Mouse (Mus musculus): ENCODE measurements at regions not wholly inside any gene's neighbourhood (a gene's known extent, or its start where the extent isn't known, plus 50 kb on each side); places are given as distances from the start of the nearest gene placed in this dataset.

GRCm38 (mm10) chr12:73410924-73411323 is 124.3 kb downstream of the Slc38a6 start:
- H3K9ac ChIP-seq (replicated peaks) = no peak overlapping the region
- WGBS = 84% methylated on average over 7 of the region's 7 CpGs
- no peaks in the 10 kb centered on the region for H3K9me3 ChIP-seq
- H3K4me2 ChIP-seq (replicated peaks) = no peak overlapping the region
- no peak for ATAC-seq (ENCODE audit: low FRiP score, low read depth)
- H3K36me3 ChIP-seq = no peaks in the 10 kb centered on the region
- no peak overlapping the region for H3K27ac ChIP-seq (replicated peaks)
- no peak overlapping the region for H3K4me3 ChIP-seq
- H3K4me1 ChIP-seq = 0 out of 2 replicates have a peak, but pooled peaks cover 6% of the 10 kb centered on the region
- no peaks in the 10 kb centered on the region for H3K27me3 ChIP-seq

GRCm38 (mm10) chr12:73409481-73410085 is 123.0 kb downstream of the Slc38a6 start:
- Histone ChIP-seq H3K27ac (replicated peaks) (no peak overlapping the region), H3K4me3 (no peak overlapping the region), H3K4me2 (replicated peaks) (no peak overlapping the region), H3K4me1 (peaks cover 13% of the 10 kb centered on the region; the same call in 1 of the 2 replicates), H3K36me3 (no peaks in the 10 kb centered on the region), H3K9me3 (no peaks in the 10 kb centered on the region), H3K9ac (replicated peaks) (no peak overlapping the region), H3K27me3 (no peaks in the 10 kb centered on the region)
- no peak for ATAC-seq (ENCODE audit: low FRiP score, low read depth)
- 95% methylated on average over 4 of the region's 4 CpGs for WGBS

- Histone ChIP-seq H3K27ac (replicated peaks) (no peak overlapping the region), H3K9ac (replicated peaks) (no peak overlapping the region), H3K4me1 (peaks cover 11% of the 10 kb centered on the region; the same call in 1 of the 2 replicates), H3K4me2 (replicated peaks) (no peak overlapping the region), H3K9me3 (no peaks in the 10 kb centered on the region), H3K36me3 (no peaks in the 10 kb centered on the region), H3K4me3 (no peak overlapping the region), H3K27me3 (no peaks in the 10 kb centered on the region)
- 85% methylated on average over 7 of the region's 7 CpGs for WGBS
- ATAC-seq (ENCODE audit: low FRiP score, low read depth) = no peak
These were observed 122.0 kb downstream of the Slc38a6 start for GRCm38 (mm10) chr12:73408614-73409013.

- Histone ChIP-seq H3K9me3 (no peaks in the 10 kb centered on the region), H3K4me2 (replicated peaks) (no peak overlapping the region), H3K27me3 (no peaks in the 10 kb centered on the region), H3K4me3 (no peak overlapping the region), H3K36me3 (no peaks in the 10 kb centered on the region), H3K27ac (replicated peaks) (no peak overlapping the region), H3K9ac (replicated peaks) (no peak overlapping the region), H3K4me1 (peaks cover 8% of the 10 kb centered on the region; the same call in 1 of the 2 replicates)
- WGBS = 88% methylated on average over 11 of the region's 11 CpGs
- no peak for ATAC-seq (ENCODE audit: low FRiP score, low read depth)
These were observed 121.6 kb downstream of the Slc38a6 start for GRCm38 (mm10) chr12:73408165-73408564.

GRCm38 (mm10) chr12:73406556-73407087 is 120.0 kb downstream of the Slc38a6 start:
- no peak overlapping the region for H3K27ac ChIP-seq (replicated peaks)

GRCm38 (mm10) chr12:73405583-73405982 is 119.0 kb downstream of the Slc38a6 start:
- ATAC-seq (ENCODE audit: low FRiP score, low read depth) = no peak
- peaks cover 6% of the 10 kb centered on the region; the same call in 1 of the 2 replicates for H3K4me1 ChIP-seq
- 68% methylated on average over 9 of the region's 9 CpGs for WGBS
- H3K27me3 ChIP-seq = no peaks in the 10 kb centered on the region
- no peaks in the 10 kb centered on the region for H3K9me3 ChIP-seq
- H3K4me3 ChIP-seq = no peak overlapping the region
- no peaks in the 10 kb centered on the region for H3K36me3 ChIP-seq
- H3K4me2 ChIP-seq (replicated peaks) = no peak overlapping the region
- H3K27ac ChIP-seq (replicated peaks) = no peak overlapping the region
- H3K9ac ChIP-seq (replicated peaks) = no peak overlapping the region

More at GRCm38 (mm10) chr12:73406556-73407087, 120.0 kb downstream of the Slc38a6 start:
- no peak for ATAC-seq (ENCODE audit: low FRiP score, low read depth)
- peaks cover 6% of the 10 kb centered on the region; the same call in 1 of the 2 replicates for H3K4me1 ChIP-seq
- 88% methylated on average over 8 of the region's 8 CpGs for WGBS
- no peaks in the 10 kb centered on the region for H3K9me3 ChIP-seq
- H3K4me2 ChIP-seq (replicated peaks) = no peak overlapping the region
- no peaks in the 10 kb centered on the region for H3K36me3 ChIP-seq
- H3K4me3 ChIP-seq = no peak overlapping the region
- H3K27me3 ChIP-seq = no peaks in the 10 kb centered on the region
- no peak overlapping the region for H3K9ac ChIP-seq (replicated peaks)

- Histone ChIP-seq H3K4me3 (no peak overlapping the region), H3K4me1 (peaks cover 6% of the 10 kb centered on the region; the same call in 1 of the 2 replicates), H3K27me3 (no peaks in the 10 kb centered on the region), H3K27ac (replicated peaks) (no peak overlapping the region), H3K9ac (replicated peaks) (no peak overlapping the region), H3K4me2 (replicated peaks) (no peak overlapping the region), H3K36me3 (no peaks in the 10 kb centered on the region), H3K9me3 (no peaks in the 10 kb centered on the region)
- no peak for ATAC-seq (ENCODE audit: low FRiP score, low read depth)
- WGBS = 82% methylated on average over 8 of the region's 8 CpGs
These were observed 118.5 kb downstream of the Slc38a6 start for GRCm38 (mm10) chr12:73405106-73405505.

- WGBS = 79% methylated on average over 13 of the region's 13 CpGs
- no peak for ATAC-seq (ENCODE audit: low FRiP score, low read depth)
These were observed 117.4 kb downstream of the Slc38a6 start for GRCm38 (mm10) chr12:73403906-73404474.

More at GRCm38 (mm10) chr12:73403906-73404474, 117.4 kb downstream of the Slc38a6 start:
- Histone ChIP-seq H3K9me3 (no peaks in the 10 kb centered on the region), H3K27ac (replicated peaks) (no peak overlapping the region), H3K27me3 (no peaks in the 10 kb centered on the region), H3K4me1 (peaks cover 6% of the 10 kb centered on the region; the same call in 1 of the 2 replicates), H3K9ac (replicated peaks) (no peak overlapping the region), H3K4me3 (no peak overlapping the region), H3K36me3 (no peaks in the 10 kb centered on the region), H3K4me2 (replicated peaks) (no peak overlapping the region)
